Mouse (Mus musculus) T-helper 2 cell (primary cell): ENCODE results near the gene Tceal9.
"Not testable (repeated sequence)": the region's sequence is repeated elsewhere in the genome, so short reads cannot be mapped to it uniquely, and the experiment has no call there.

Experiments used
- in situ Hi-C: fragments of 300-600 bp; cut with MboI, MseI; formaldehyde crosslinking; loops from one replicate; pipeline ENCODE4 v1.15.1; 2025; ENCODE audit warnings: high pct_unique_total_duplicates

Gene Tceal9

DNA sequence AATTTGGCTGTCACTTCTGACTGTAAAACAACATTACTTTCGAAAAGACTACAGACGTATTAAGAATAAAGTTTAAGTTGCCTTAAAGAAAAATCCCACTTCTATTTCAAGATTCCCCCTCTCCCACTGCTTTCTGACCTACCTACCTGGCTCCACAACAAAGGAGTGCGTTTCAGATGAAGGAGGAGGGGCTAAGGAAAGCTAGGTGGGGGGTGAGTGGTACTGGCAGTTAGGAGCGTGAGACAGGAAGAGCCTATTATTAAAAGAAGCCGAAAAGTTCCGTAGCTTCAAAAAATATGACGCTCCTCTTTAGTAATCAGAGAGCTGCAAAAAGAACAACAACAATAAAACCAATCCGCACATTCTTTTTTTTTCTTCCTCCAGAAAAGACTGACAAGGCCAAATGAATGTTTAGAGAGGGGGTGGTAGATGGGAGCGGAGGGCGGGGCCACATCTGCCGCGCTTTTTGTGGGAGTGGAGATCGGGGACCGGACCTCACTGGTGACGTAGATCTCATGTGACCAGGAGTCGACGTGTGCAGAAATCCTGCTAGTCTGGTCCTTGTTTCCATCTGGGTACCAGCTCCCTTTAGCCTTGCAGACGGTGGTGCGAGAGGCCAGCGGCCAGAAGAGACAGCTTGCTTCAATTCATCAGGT, at the start of gene Tceal9:
TSS of gene Tceal9 (plus strand) at position 506 of the 656 bp plus-strand sequence.
- in situ Hi-C loops: no loop called here

DNA sequence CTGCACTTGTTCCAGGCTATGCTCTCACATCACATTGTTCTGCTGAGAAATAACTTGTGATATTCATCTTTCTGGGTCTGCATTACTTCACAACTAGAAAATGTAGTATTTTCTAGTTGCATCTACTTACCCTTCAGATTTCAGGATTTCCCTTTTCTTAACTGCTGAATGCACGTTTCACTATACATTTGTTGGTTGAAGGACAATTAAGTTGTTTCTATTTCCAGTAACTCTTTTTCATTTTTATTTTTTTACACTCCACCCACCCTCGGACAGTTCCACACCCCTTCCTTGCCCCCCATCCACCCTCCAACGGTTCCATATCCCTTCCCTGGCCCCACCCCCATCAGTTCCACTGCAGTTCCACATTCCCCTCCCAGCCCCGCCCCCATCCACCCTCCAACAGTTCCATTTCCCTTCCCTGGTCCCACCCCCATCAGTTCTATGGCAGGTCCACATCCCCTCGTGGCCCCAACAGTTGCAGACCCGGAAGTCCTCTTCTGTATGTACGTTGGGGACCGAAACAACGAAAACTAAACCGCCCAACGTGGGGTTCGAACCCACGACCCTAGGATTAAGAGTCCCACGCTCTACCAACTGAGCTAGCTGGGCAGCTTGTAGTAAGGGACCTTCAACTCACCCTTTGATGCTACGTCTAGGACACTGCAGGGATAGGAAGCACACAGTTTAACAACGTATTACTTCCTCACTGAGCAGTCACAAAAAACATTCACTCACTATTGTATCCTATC, 49.5 kb upstream of the Tceal9 start:
- in situ Hi-C loops: no loop called here

DNA sequence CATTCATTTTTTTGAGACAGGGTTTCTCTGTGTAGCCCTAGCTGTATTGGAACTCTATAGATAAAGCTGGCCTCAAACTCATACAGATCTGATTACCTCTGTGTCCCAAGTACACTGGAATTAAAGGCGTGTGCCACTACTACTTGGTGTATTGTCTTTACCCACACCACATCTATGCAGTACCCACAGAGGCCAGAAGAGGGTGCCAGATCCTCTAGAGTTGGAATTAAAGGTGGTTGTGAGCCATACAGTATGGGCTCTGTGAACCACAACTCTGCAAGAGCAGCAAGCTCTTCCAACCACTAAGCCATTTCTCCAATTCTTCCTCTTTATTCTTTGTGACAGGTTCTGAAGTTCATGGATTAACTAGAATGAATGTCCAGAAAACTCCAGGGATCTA, 48.0 kb upstream of the Tceal9 start:
- in situ Hi-C loops: no loop called here

- in situ Hi-C loops: no loop called here
Observed at GRCm38 (mm10) chrX:136203257-136203656, 41.6 kb upstream of the Tceal9 start.

- in situ Hi-C loops: no loop called here
Observed at GRCm38 (mm10) chrX:136203664-136204066, 41.2 kb upstream of the Tceal9 start, which contains the start of gene Tceal5. Tceal5 (minus strand) TSS chrX:136203876.

- in situ Hi-C loops: no loop called here
Observed at GRCm38 (mm10) chrX:136204406-136204805, 40.5 kb upstream of the Tceal9 start.

- in situ Hi-C loops: no loop called here
Observed at GRCm38 (mm10) chrX:136213396-136213795, 31.5 kb upstream of the Tceal9 start.

DNA sequence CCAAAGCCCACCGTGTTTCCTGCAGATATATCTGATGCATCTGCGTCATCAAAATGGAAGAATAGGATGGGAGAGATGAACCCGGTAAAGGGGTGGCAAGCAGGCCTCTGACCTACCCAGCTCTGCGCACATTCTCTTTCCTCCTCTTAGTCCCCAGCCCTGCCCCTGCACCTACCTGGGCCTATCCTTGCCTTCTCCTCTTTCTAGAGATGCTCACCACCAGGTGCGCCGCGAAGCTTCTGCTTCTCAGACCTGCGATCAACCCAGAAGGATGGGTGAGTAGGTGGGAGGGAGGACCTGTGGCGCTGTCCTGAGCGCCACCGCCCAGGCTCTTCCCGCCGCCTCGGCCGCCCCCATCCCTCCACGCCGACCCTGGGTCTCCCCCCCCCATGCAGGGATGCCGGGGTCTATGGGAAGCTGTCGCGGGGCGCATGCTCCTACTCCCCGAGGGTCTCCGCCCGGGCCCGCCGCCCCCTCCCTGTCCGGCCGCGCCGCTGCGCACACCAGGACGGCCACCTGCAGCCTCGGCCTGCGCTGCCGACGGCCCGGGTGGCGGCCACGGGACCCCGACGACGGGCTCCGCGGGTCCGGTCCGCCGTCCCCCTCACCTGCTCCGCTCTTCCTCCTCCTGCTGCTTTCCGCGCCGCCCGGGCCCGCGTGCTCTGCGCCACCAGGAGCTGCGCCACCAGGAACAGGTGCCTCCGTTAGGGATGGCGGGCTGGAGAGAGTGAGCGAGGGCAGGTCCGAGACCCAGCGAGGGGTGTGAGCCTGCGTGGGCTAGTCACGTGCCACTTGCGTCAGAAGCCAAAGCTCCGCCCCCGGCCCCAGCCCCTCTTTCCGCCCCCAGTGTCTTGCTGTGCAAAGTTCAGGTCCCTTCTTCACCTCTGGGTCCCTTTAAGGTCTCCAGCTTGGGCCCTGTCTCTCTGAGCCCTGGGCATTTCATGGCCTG, 29.9 kb upstream of the Tceal9 start, which contains the start of the genes Tceal7 and Bex1:
TSS of gene Tceal7 (plus strand) at position 51 of the 949 bp plus-strand sequence.
TSS of gene Bex1 (minus strand) at position 785 of the 949 bp plus-strand sequence.
- in situ Hi-C loops: not testable (repeated sequence)

- in situ Hi-C loops: no loop called here
Observed at GRCm38 (mm10) chrX:136216303-136216702, 28.6 kb upstream of the Tceal9 start.

DNA sequence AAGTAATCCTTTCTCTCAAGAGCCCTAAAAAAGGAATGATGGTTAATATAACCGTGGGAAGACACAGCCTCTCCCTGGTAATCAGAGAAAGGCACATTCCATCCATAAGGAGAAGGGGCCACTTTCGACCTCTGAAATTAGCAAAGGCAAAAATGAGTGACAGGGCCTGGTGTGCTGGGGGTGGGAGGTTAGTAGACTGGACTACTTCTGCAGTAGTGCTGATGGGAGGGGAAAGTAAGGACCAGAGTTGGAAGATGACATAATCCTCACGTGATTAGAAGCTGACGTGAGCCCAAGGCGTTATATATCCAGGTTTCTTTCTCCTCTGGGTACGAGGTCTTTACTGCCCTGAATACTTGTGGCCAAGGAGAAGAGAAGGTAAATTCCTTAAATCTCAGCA, 21.2 kb upstream of the Tceal9 start:
- in situ Hi-C loops: no loop called here

DNA sequence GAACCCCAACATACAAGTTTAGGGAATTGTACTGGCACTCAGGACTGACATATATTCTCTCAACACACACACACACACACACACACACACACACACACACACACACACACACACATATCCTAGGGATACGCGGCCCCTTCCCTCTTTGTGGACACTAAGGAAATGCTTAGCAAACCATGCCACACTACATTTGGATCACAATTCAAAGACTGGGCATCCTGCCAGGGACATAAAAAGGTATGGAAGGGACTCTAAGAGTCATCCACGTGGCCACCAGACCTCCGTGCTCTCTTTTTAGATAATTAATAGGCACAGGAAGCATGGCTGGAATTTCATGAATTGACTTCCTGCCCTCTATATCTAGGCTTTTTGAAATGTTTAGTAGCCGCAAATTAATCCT, 17.1 kb upstream of the Tceal9 start:
- in situ Hi-C loops: no loop called here

DNA sequence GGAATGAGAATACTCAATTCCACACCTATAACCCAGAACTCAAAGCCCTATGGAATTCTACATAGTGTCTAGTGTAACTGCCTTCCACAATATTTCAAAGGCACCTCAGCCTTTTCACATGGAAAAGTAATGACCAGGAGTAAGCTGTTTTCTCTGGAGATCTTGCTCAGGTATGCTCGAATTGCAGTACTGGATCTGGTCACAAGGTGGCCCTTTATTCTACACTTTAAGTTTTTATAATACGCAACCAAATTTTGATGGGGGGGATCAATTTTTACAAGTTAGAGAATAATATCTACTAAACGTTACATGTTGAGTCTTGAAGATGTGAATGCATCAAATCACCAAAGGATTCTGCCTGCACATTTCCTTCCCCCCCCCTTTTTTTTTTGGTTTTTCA, 6.8 kb upstream of the Tceal9 start:
- in situ Hi-C loops: no loop called here

- in situ Hi-C loops: no loop called here
Observed at GRCm38 (mm10) chrX:136243181-136243580, 1.7 kb upstream of the Tceal9 start.

DNA sequence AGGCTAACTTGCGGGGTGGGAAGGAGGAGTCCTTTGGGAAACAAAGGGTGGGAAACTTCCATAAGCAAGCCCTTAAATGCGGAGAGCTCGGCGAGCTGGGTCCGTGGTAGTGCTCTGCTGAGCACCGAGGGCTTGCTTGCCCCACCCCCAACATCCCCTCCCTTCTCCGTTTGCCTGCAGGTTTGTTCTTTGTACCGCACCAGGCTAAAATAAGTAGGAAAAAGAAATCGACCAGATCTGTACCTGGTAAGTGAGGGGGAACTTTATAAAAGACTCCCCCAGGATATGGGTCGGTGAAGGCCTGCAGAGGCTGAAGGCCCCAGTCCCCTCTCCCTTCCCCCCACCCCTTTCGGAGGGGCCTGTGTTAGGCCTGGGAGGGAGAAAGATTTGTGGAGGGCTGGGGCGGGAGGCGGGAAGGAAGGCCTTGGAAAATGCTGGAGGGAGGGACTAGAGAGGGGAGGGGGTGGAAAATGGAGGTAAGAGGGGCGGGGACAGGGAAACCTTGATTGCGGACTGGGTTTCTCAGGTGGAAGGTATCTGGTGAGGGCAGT, 717 bp downstream of the Tceal9 start:
- in situ Hi-C loops: no loop called here

DNA sequence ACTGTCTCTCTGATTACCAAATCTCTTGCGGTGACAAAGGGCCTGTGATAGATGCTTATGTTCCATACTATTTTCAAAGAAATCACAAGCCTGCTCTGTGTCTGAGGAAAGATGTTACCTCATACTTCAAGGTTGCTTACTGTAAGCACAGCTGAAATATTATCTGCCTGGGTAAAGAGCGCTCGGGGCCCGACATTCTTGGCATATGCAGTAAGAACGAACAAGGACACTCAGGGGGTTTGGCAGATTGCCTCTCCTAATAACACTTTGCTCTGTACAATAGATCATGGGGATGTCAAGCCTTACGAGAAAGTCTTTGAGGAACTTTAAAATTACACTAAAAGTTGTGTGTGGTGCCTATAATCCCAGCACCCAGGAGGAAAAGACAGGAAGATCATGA, 3.9 kb downstream of the Tceal9 start:
- in situ Hi-C loops: no loop called here

DNA sequence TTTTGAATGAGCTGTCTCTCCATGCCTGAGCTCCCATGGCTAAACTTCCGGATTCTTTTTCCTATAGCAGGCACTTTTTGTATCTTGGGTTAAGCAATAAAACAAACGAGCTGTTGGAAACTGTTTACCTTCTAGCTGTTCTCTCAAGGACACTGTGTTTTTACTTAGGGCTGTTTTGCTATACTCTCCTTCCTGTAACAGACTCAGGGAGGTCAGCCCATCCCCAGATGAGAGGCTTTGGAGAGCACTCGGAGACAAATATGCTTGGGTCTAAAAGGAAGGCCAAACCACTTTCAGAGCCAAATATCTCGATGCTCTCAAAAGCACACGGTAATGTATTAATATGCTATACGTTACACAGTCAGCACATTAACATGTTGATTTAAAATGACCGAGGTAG, 4.8 kb downstream of the Tceal9 start:
- in situ Hi-C loops: loop anchor here (10.0 kb wide), 1 partner anchor 1875 kb away; no protein-coding TSS in a partner anchor

DNA sequence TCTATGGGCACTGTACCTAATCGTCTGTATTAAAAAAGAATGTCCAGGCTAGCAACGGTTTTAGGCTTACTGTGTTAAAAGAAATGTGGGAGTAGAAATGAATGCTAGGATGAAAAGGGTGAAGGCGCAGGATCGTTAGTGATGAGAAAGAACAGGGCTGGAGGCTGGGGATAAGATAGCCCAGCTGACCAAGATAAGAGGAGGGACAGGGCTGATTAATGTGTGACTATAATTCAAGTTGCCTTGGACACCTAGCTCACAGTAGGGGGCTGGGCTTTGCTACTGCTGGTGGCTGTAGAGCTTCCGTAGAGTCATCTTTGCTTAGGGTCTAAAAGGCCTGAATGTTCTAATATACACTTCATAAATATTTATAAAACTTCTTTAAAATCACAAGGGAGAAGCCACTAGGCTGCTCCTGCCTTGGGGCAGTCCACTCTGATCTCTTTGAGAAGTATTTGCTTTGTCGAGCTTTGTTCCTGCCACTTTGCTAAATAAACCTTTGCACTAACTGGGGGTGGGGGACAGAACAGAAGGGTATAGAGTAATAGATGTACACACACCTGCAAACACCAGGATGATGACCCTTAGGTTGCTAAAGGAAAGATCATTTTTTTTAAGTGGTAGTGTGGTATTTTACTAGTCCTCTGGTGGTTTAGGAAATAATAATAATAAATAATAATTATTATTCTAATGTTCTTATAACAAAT, 7.3 kb downstream of the Tceal9 start:
- in situ Hi-C loops: loop anchor here (10.0 kb wide), 1 partner anchor 1877 kb away; no protein-coding TSS in a partner anchor

GRCm38 (mm10) chrX:136267720-136268119, 22.8 kb downstream of the Tceal9 start:
- in situ Hi-C loops: no loop called here

DNA sequence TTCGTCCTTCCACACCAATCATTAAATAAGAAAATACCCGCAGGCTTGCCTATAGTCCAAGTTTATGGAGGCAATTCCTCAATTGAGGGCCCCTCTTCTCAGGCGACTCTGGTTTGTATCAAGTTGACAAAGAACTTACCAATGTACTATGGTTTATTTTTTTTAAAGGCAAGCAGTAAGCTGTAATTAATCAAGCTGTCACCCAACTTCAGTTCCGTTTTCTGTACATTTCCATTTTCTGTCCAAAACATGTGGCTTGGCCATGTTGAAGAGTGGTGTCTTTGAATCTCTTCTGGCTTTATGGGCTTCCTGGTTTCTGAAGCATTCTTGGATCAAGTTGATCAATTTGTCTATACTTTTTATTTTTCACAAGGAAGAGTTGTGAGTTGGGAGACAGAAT, 23.3 kb downstream of the Tceal9 start:
- in situ Hi-C loops: no loop called here

DNA sequence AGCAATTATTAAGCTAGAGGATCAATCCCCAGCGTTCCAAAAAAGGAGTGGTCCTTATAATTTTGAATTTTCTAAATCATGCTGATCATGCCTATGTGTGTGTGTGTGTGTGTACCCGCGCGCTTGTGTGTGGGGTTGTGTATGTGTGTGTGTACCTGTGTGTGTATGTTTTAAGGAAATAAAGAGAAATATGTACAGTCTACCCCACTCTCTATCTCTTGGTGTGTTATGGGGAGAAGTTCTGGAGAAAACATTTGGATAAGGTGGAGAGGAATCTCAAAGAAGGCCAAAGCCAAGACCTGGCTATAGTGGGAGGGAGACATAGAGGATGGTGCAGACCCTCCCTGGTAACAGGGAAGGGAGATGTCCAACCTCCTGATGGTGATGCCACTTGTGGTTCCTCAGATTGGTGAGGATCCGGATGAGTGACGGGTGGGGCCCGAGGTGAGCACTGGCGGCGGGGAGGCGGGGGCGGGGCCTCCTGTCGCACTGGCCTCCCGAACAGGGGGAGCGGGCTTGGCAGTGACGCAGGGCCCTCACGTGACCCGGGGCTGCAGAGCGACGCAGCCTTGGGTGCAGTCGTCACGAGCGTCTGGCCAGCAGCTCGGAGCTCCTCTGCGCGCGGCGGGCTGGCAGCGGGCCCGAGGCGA, 25.0 kb downstream of the Tceal9 start, which contains the start of gene Bex3:
TSS of gene Bex3 (plus strand) at position 511 of the 650 bp plus-strand sequence.
- in situ Hi-C loops: not testable (repeated sequence)
